Mouse (Mus musculus): ENCODE results near the gene 4931409K22Rik. TPM values are rescaled to one million over a fixed set of nuclear protein-coding genes. Genes with fewer than 3 reads are reported as not detected.

Gene 4931409K22Rik
- polyA plus RNA-seq, 1 experiment: 0.14 TPM

- H3K27ac ChIP-seq (ENCODE audit: insufficient read depth, low read depth, low read length): no peak overlapping the region
- 85% methylated on average over 10 of the region's 10 CpGs for WGBS
- no peaks in the 10 kb centered on the region for H3K27me3 ChIP-seq (replicated peaks; ENCODE audit: control insufficient read depth, insufficient read depth, low read length)
- DNase-seq: no peak
- H3K36me3 ChIP-seq (ENCODE audit: control insufficient read depth, insufficient read depth, low read length): no peaks in the 10 kb centered on the region
- TF ChIP-seq CTCF (conservative IDR thresholded peaks at IDR 0.05; ENCODE audit: insufficient read depth, insufficient read length, low read depth, low read length) (no peak), POLR2A (IDR thresholded peaks at IDR 0.05; ENCODE audit: low read depth, low read length) (no peak)
- H3K4me3 ChIP-seq (ENCODE audit: insufficient read depth, low read depth, low read length): no peak overlapping the region
- H3K4me1 ChIP-seq (ENCODE audit: control insufficient read depth, insufficient read depth, low read length): peaks cover 6% of the 10 kb centered on the region; the same call in 1 of the 2 replicates
These were observed 36.6 kb upstream of the 4931409K22Rik start for GRCm38 (mm10) chr5:24593230-24593629.

- no peak for TF ChIP-seq CTCF (conservative IDR thresholded peaks at IDR 0.05; ENCODE audit: insufficient read depth, insufficient read length, low read depth, low read length)
- no peak for TF ChIP-seq POLR2A (IDR thresholded peaks at IDR 0.05; ENCODE audit: low read depth, low read length)
- no peaks in the 10 kb centered on the region for H3K36me3 ChIP-seq (ENCODE audit: control insufficient read depth, insufficient read depth, low read length)
- no peak for DNase-seq
- H3K4me3 ChIP-seq (ENCODE audit: insufficient read depth, low read depth, low read length): no peak overlapping the region
- WGBS: 62% methylated on average over 21 of the region's 21 CpGs
- H3K27ac ChIP-seq (ENCODE audit: insufficient read depth, low read depth, low read length): no peak overlapping the region
- peaks cover 7% of the 10 kb centered on the region; the same call in 1 of the 2 replicates for H3K4me1 ChIP-seq (ENCODE audit: control insufficient read depth, insufficient read depth, low read length)
- H3K27me3 ChIP-seq (replicated peaks; ENCODE audit: control insufficient read depth, insufficient read depth, low read length): no peaks in the 10 kb centered on the region
These were observed 36.0 kb upstream of the 4931409K22Rik start for GRCm38 (mm10) chr5:24592471-24593160.

DNA sequence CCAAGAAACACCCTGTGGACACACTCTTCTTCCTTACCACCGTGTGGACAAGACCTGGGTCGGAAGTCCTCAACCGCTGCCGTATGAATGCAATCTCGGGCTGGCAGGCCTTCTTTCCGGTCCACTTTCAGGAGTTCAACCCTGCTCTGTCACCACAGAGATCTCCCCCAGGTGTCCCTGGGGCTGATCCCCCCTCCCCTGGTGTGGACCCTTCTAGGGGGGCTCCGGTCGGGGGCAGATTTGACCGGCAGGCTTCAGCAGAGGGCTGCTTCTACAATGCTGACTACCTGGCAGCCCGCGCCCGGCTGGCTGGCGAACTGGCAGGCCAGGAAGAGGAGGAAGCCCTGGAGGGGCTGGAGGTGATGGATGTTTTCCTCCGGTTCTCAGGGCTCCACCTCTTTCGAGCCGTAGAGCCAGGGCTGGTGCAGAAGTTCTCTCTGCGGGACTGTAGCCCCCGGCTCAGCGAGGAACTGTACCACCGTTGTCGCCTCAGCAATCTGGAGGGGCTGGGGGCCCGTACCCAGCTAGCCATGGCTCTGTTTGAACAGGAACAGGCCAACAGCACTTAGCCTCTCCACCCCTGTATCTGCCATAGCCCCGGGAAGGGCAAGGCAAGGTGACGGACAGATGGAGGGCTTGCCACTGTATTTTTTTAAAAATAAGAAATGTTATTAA lies 35.3 kb upstream of the 4931409K22Rik start:
- 53% methylated on average over 24 of the region's 24 CpGs for WGBS
- peak overlapping the region; percentile 13 for H3K27ac ChIP-seq (ENCODE audit: insufficient read depth, low read depth, low read length)

GRCm38 (mm10) chr5:24591268-24591721 lies 34.7 kb upstream of the 4931409K22Rik start:
- Histone ChIP-seq H3K4me3 (ENCODE audit: insufficient read depth, low read depth, low read length) (peak overlapping the region; percentile 49), H3K36me3 (ENCODE audit: control insufficient read depth, insufficient read depth, low read length) (no peaks in the 10 kb centered on the region), H3K4me1 (ENCODE audit: control insufficient read depth, insufficient read depth, low read length) (peaks cover 6% of the 10 kb centered on the region; the same call in 1 of the 2 replicates), H3K27ac (ENCODE audit: insufficient read depth, low read depth, low read length) (peak overlapping the region; percentile 13), H3K27me3 (replicated peaks; ENCODE audit: control insufficient read depth, insufficient read depth, low read length) (no peaks in the 10 kb centered on the region)
- TF ChIP-seq CTCF (conservative IDR thresholded peaks at IDR 0.05; ENCODE audit: insufficient read depth, insufficient read length, low read depth, low read length) (no peak), POLR2A (IDR thresholded peaks at IDR 0.05; ENCODE audit: low read depth, low read length) (no peak)
- 38% methylated on average over 23 of the region's 23 CpGs for WGBS
- DNase-seq: peak; percentile 45

More for the DNA sequence above, 35.3 kb upstream of the 4931409K22Rik start:
- Histone ChIP-seq H3K4me1 (ENCODE audit: control insufficient read depth, insufficient read depth, low read length) (peaks cover 6% of the 10 kb centered on the region; the same call in 1 of the 2 replicates), H3K27me3 (replicated peaks; ENCODE audit: control insufficient read depth, insufficient read depth, low read length) (no peaks in the 10 kb centered on the region), H3K4me3 (ENCODE audit: insufficient read depth, low read depth, low read length) (peak overlapping the region; percentile 49), H3K36me3 (ENCODE audit: control insufficient read depth, insufficient read depth, low read length) (no peaks in the 10 kb centered on the region)
- DNase-seq: peak; percentile 62
- TF ChIP-seq CTCF (conservative IDR thresholded peaks at IDR 0.05; ENCODE audit: insufficient read depth, insufficient read length, low read depth, low read length) (no peak), POLR2A (IDR thresholded peaks at IDR 0.05; ENCODE audit: low read depth, low read length) (no peak)

- TF ChIP-seq CTCF (conservative IDR thresholded peaks at IDR 0.05; ENCODE audit: insufficient read depth, insufficient read length, low read depth, low read length) (no peak), POLR2A (IDR thresholded peaks at IDR 0.05; ENCODE audit: low read depth, low read length) (no peak)
- 88% methylated on average over 20 of the region's 20 CpGs for WGBS
- H3K36me3 ChIP-seq (ENCODE audit: control insufficient read depth, insufficient read depth, low read length): no peaks in the 10 kb centered on the region
These were observed 33.2 kb upstream of the 4931409K22Rik start for GRCm38 (mm10) chr5:24589511-24590500.

GRCm38 (mm10) chr5:24587200-24587577 lies 30.6 kb upstream of the 4931409K22Rik start:
- DNase-seq: no peak
- Histone ChIP-seq H3K4me3 (ENCODE audit: insufficient read depth, low read depth, low read length) (peak overlapping the region; percentile 80), H3K27me3 (replicated peaks; ENCODE audit: control insufficient read depth, insufficient read depth, low read length) (no peaks in the 10 kb centered on the region), H3K27ac (ENCODE audit: insufficient read depth, low read depth, low read length) (no peak overlapping the region), H3K36me3 (ENCODE audit: control insufficient read depth, insufficient read depth, low read length) (no peaks in the 10 kb centered on the region), H3K4me1 (ENCODE audit: control insufficient read depth, insufficient read depth, low read length) (peaks cover 9% of the 10 kb centered on the region; the same call in 1 of the 2 replicates)
- TF ChIP-seq POLR2A (IDR thresholded peaks at IDR 0.05; ENCODE audit: low read depth, low read length): no peak
- TF ChIP-seq CTCF (conservative IDR thresholded peaks at IDR 0.05; ENCODE audit: insufficient read depth, insufficient read length, low read depth, low read length): no peak
- 15% methylated on average over 4 of the region's 4 CpGs for WGBS

More at GRCm38 (mm10) chr5:24589511-24590500, 33.2 kb upstream of the 4931409K22Rik start:
- H3K4me1 ChIP-seq (ENCODE audit: control insufficient read depth, insufficient read depth, low read length): peaks cover 9% of the 10 kb centered on the region; the same call in 1 of the 2 replicates
- no peak overlapping the region for H3K27ac ChIP-seq (ENCODE audit: insufficient read depth, low read depth, low read length)
- no peak overlapping the region for H3K4me3 ChIP-seq (ENCODE audit: insufficient read depth, low read depth, low read length)
- no peak for DNase-seq
- H3K27me3 ChIP-seq (replicated peaks; ENCODE audit: control insufficient read depth, insufficient read depth, low read length): no peaks in the 10 kb centered on the region
